Mouse (Mus musculus) myocyte (in vitro differentiated cells): ENCODE results near the gene Hhat. TPM values are rescaled to one million over a fixed set of nuclear protein-coding genes. Genes with fewer than 3 reads are reported as not detected.

Experiments used
- H3K27me3 ChIP-seq: one replicate; pipeline ENCODE4 v1.6.1; 2011; ENCODE audit not compliant: control insufficient read depth, insufficient read depth, insufficient read length
- H3K36me3 ChIP-seq: one replicate; pipeline ENCODE4 v1.6.1; 2011; ENCODE audit not compliant: control insufficient read depth, insufficient read depth
- H3K4me2 ChIP-seq: one replicate; pipeline ENCODE4 v1.6.1; 2011; ENCODE audit warnings: low read depth, control low read depth
- H3K4me3 ChIP-seq: one replicate; pipeline ENCODE4 v1.5.1; 2011; ENCODE audit warnings: mild to moderate bottlenecking, control low read depth, moderate library complexity
- H3K79me2 ChIP-seq: one replicate; pipeline ENCODE4 v1.6.1; 2011; ENCODE audit not compliant: control insufficient read depth, insufficient read depth
- H3ac ChIP-seq: one replicate; pipeline ENCODE4 v1.6.1; 2011; ENCODE audit not compliant: control insufficient read depth, insufficient read length
- CEBPB ChIP-seq: IDR thresholded peaks from 2 replicates; pipeline ENCODE4 v1.6.1; 2011; ENCODE audit warnings: mild to moderate bottlenecking, moderate library complexity; ENCODE audit not compliant: poor library complexity, insufficient read depth, severe bottlenecking
- E2F4 ChIP-seq: IDR thresholded peaks from one replicate; pipeline ENCODE4 v1.6.1; 2011; ENCODE audit warnings: mild to moderate bottlenecking, control low read depth, moderate library complexity; ENCODE audit not compliant: insufficient read depth
- MAX ChIP-seq: IDR thresholded peaks from one replicate; pipeline ENCODE4 v1.6.1; 2011; ENCODE audit warnings: low read depth, mild to moderate bottlenecking, control low read depth
- MYOD1 ChIP-seq, 3 experiments: IDR thresholded peaks; one replicate each; pipeline ENCODE4 v1.6.1; 2011; ENCODE audit warnings: control low read depth in 2 of 3, low read depth in 2 of 3, mild to moderate bottlenecking in 2 of 3, moderate library complexity in 1 of 3; ENCODE audit not compliant: insufficient read length in 2 of 3, control insufficient read depth in 1 of 3
- MYOG ChIP-seq, 3 experiments: IDR thresholded peaks; one replicate each; pipeline ENCODE4 v1.6.1; 2011; ENCODE audit warnings: control low read depth in 2 of 3, low read depth in 2 of 3, mild to moderate bottlenecking in 2 of 3; ENCODE audit not compliant: insufficient read length in 2 of 3, control insufficient read depth in 1 of 3, insufficient read depth in 1 of 3
- POLR2A ChIP-seq: IDR thresholded peaks from one replicate; pipeline ENCODE4 v1.6.1; 2011; ENCODE audit warnings: low read depth, mild to moderate bottlenecking, control low read depth, moderate library complexity; ENCODE audit not compliant: insufficient read length
- POLR2AphosphoS2 ChIP-seq: IDR thresholded peaks from one replicate; pipeline ENCODE4 v1.6.1; 2011; ENCODE audit warnings: low read depth, control low read depth; ENCODE audit not compliant: insufficient read length
- REST ChIP-seq: IDR thresholded peaks from one replicate; pipeline ENCODE4 v1.6.1; 2011; ENCODE audit warnings: mild to moderate bottlenecking, control low read depth, moderate library complexity; ENCODE audit not compliant: insufficient read depth, insufficient read length
- SRF ChIP-seq: IDR thresholded peaks from one replicate; pipeline ENCODE4 v1.6.1; 2011; ENCODE audit warnings: low read depth; ENCODE audit not compliant: control insufficient read depth, insufficient read length
- TCF12 ChIP-seq: IDR thresholded peaks from one replicate; pipeline ENCODE4 v1.6.1; 2011; ENCODE audit warnings: mild to moderate bottlenecking, control low read depth; ENCODE audit not compliant: poor library complexity, insufficient read depth, severe bottlenecking
- TCF3 ChIP-seq: IDR thresholded peaks from one replicate; pipeline ENCODE4 v1.6.1; 2011; ENCODE audit warnings: low read depth, control low read depth; ENCODE audit not compliant: insufficient read length
- USF1 ChIP-seq: IDR thresholded peaks from one replicate; pipeline ENCODE4 v1.6.1; 2011; ENCODE audit warnings: low read depth, mild to moderate bottlenecking, control low read depth, moderate library complexity
- polyA plus RNA-seq: library from polyadenylated mRNA; unstranded; fragments of >200 nt; fragmentation: generic; extraction: Trizol; gene quantifications from one replicate; pipeline ENCODE4 v1.2.1, GENCODE M21; 2012; ENCODE audit warnings: missing spikeins

The Hhat gene
- polyA plus RNA-seq, 1 experiment = 4.4 TPM

DNA sequence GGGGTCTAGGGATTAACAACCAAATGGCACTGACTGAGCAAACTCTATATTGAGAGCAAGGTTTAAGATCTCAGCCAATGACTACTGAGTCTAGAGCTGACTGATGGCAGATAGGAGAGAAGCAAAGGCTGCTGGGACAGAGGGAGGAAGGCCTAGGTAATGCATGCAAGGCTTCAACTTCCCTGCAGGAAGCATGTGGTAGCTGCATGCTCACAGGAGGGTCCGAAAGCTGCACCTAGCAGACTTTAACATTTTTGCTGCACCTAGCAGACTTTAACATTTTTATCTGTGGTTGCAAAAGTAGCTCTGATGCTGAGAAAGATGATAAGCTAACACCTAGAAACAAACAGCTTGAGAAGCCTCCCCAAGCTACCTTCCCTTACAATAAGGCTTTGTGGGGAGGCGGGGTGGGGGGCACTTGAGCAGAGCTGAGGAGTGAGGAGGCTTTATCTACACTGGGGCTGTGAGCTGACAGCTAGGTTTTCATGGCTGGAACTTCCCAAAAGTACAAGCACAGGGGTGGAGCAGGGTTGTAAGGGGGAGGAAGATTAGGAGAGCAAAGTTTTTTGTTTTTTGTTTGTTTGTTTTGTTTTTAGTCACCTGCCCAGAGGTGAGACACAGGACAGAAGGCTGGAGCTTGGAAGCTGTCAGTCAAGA, 239.4 kb downstream of the Hhat start:
- no peaks in the 10 kb centered on the region for H3K36me3 ChIP-seq
- H3K4me2 ChIP-seq = no peak overlapping the region
- no peaks in the 10 kb centered on the region for H3K79me2 ChIP-seq
- H3K27me3 ChIP-seq = no peaks in the 10 kb centered on the region
- no peak overlapping the region for H3ac ChIP-seq
- TF ChIP-seq TCF12 (no peak), SRF (no peak), MYOD1 (IDR thresholded peaks at IDR 0.05; ENCODE audit: control insufficient read depth in 1 of 3, insufficient read length in 2 of 3, low read depth in 2 of 3) (no peak)
- no peak overlapping the region for H3K4me3 ChIP-seq

DNA sequence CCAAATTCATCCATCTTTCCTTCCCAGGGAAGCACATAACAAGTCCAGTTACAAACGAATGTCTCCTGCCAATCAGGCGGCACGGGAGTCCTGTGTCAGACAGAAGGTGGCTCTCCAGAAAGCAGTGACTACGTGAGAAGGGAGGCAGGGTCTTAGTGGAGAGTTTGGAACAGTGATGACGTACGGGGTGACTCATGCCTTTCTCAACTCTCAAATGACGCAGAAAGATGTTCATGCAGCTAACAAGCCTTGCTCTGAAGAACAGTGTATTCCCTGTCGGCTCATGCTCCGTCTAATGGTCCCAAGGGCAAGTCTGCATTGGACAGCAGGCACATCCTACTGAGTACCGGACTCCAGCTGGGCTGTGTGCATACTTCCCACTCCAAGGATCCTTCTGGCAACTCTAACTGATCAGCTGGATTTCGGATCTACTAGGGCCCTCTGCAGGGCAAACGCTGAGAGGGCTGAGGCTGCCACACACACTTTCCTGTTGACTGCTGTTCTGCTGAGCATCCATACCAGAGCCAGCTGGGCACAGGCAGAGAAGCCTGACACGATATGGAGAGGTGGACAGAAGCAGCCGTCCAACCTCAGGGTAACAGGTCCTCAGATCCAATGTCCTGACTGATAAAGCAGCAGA, 245.2 kb downstream of the Hhat start:
- TF ChIP-seq SRF = no peak
- no peak for TF ChIP-seq MYOD1 (IDR thresholded peaks at IDR 0.05; ENCODE audit: control insufficient read depth in 1 of 3, insufficient read length in 2 of 3, low read depth in 2 of 3)
- no peak for TF ChIP-seq MYOG (IDR thresholded peaks at IDR 0.05; ENCODE audit: control insufficient read depth in 1 of 3, insufficient read depth in 1 of 3, insufficient read length in 2 of 3, low read depth in 2 of 3)
- TF ChIP-seq CEBPB = no peak
- TF ChIP-seq POLR2A = no peak
- no peak for TF ChIP-seq MAX
- no peak for TF ChIP-seq TCF12
- TF ChIP-seq TCF3 = no peak
- no peak for TF ChIP-seq E2F4
- TF ChIP-seq POLR2AphosphoS2 = no peak
- no peak for TF ChIP-seq USF1

DNA sequence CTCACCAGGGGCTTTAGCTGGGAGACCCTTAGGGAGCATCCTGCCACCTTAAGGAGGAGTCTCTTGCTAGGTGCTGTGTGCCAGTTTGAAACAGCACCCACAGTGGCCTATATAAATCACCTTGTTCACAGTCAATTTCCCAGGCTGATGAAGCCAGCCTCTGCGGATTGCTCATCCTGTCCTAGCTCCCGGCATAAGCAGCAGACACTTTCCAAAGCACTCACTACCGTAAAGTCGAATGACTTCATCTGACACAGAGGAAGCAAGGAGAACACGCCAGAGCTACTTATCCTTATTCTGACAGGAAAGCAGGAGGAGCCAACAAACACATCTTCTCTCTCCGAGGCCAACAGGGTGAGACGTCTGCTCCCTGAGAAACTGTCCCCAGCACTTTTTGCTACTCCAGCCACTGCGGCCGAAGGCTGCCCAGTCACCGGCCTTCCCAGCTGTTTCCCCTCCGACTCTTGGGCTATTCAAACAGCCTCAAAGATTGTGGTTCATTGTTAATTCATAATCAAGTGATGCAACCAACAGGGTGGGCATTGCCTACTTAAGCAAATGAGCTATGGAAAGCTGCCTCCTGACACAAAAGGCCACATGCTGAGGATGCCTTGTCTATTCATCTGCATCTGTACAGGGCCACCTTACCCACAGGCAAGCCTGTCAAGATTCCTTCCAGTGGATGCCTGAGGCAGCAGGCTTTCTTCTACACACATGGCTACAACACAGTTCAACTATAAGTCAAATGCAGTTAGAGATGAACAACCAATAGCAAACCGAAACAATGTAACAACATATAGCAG, 248.4 kb downstream of the Hhat start:
- no peak overlapping the region for H3K4me2 ChIP-seq
- H3K4me3 ChIP-seq = no peak overlapping the region
- H3K36me3 ChIP-seq = no peaks in the 10 kb centered on the region
- H3K27me3 ChIP-seq = no peaks in the 10 kb centered on the region
- no peak overlapping the region for H3ac ChIP-seq
- H3K79me2 ChIP-seq = no peaks in the 10 kb centered on the region
- TF ChIP-seq TCF3 = no peak
- no peak for TF ChIP-seq TCF12
- no peak for TF ChIP-seq MAX
- TF ChIP-seq MYOG (IDR thresholded peaks at IDR 0.05; ENCODE audit: control insufficient read depth in 1 of 3, insufficient read depth in 1 of 3, insufficient read length in 2 of 3, low read depth in 2 of 3) = no peak
- no peak for TF ChIP-seq POLR2A
- TF ChIP-seq E2F4 = no peak
- TF ChIP-seq USF1 = no peak
- TF ChIP-seq CEBPB = no peak
- TF ChIP-seq SRF = no peak
- no peak for TF ChIP-seq MYOD1 (IDR thresholded peaks at IDR 0.05; ENCODE audit: control insufficient read depth in 1 of 3, insufficient read length in 2 of 3, low read depth in 2 of 3)
- no peak for TF ChIP-seq REST
- TF ChIP-seq POLR2AphosphoS2 = no peak

More for the DNA sequence above, 245.2 kb downstream of the Hhat start:
- no peak overlapping the region for H3K4me2 ChIP-seq
- no peak overlapping the region for H3ac ChIP-seq
- H3K36me3 ChIP-seq = no peaks in the 10 kb centered on the region
- H3K79me2 ChIP-seq = no peaks in the 10 kb centered on the region
- H3K27me3 ChIP-seq = no peaks in the 10 kb centered on the region
- H3K4me3 ChIP-seq = no peak overlapping the region

GRCm38 (mm10) chr1:192520836-192521435, 250.1 kb downstream of the Hhat start:
- Histone ChIP-seq H3K27me3 (no peaks in the 10 kb centered on the region), H3K36me3 (no peaks in the 10 kb centered on the region), H3K4me3 (no peak overlapping the region), H3K4me2 (no peak overlapping the region), H3ac (no peak overlapping the region), H3K79me2 (no peaks in the 10 kb centered on the region)
- no peak for TF ChIP-seq CEBPB
- TF ChIP-seq POLR2AphosphoS2 = no peak
- TF ChIP-seq MYOG (IDR thresholded peaks at IDR 0.05; ENCODE audit: control insufficient read depth in 1 of 3, insufficient read depth in 1 of 3, insufficient read length in 2 of 3, low read depth in 2 of 3) = no peak
- TF ChIP-seq USF1 = no peak

- TF ChIP-seq REST = no peak
- TF ChIP-seq MAX = no peak
- no peak for TF ChIP-seq E2F4
- no peak for TF ChIP-seq POLR2AphosphoS2
- TF ChIP-seq TCF3 = no peak
- TF ChIP-seq SRF = no peak
- TF ChIP-seq CEBPB = no peak
- no peak for TF ChIP-seq MYOD1 (IDR thresholded peaks at IDR 0.05; ENCODE audit: control insufficient read depth in 1 of 3, insufficient read length in 2 of 3, low read depth in 2 of 3)
- TF ChIP-seq USF1 = no peak
- H3K27me3 ChIP-seq = no peaks in the 10 kb centered on the region
- H3K36me3 ChIP-seq = no peaks in the 10 kb centered on the region
- no peak overlapping the region for H3ac ChIP-seq
- H3K79me2 ChIP-seq = no peaks in the 10 kb centered on the region
- H3K4me2 ChIP-seq = no peak overlapping the region
- H3K4me3 ChIP-seq = no peak overlapping the region
These were observed 251.3 kb downstream of the Hhat start for GRCm38 (mm10) chr1:192519713-192520112.
